26 mouse cellular contexts compared by ENCODE assay signal in genomic region chr9:118357406-118357805, GRCm38 (mm10).
A peak's percentile ranks its signal among the peaks of the same experiment; 100 is the strongest.
DNase-seq lines count a peak whose midpoint lies in the region; ATAC-seq lines count a peak whose summit lies in the region.
"Had no signal": no experiment of that assay in that cellular context is flagged by ENCODE, and none has a peak within 500 bp of the region (broad histone marks: within the 10 kb centered on the region; RNA-seq: fewer than 3 reads in every experiment).

No protein-coding gene starts in this region.

- peak; percentile 27 for DNase-seq in CD4-positive helper T cell, adult 2 months (ENCODE audit: low read depth, low spot score)
- peak; percentile 37 for DNase-seq in T-cell, adult 2 months (ENCODE audit: low spot score)
- peak; percentile 71 to 86 for DNase-seq in natural killer cell, adult 2 months (ENCODE audit: low spot score in 2 of 2)
- DNase-seq in spleen, adult 18-20 months, result no peak
- DNase-seq: adrenal gland, adult 2 months; adrenal gland, postnatal 10 days; adrenal gland, postnatal 25 days; B cell, adult 2 months; cerebellum, adult 11 months; cerebellum, adult 18-20 months; cerebellum, adult 9-10 months; cerebellum, postnatal 10 days; cerebellum, postnatal 36 days; embryo, embryonic 11 days had no signal

- H3K27me3 ChIP-seq in kidney, embryonic 15.5 days, result 0 out of 2 replicates have a peak, but pooled peaks cover 4% of the 10 kb centered on the region
- H3K27me3 ChIP-seq in forebrain, embryonic 16.5 days (replicated peaks; ENCODE audit: control insufficient read depth, insufficient read depth, low read length), result no peaks in the 10 kb centered on the region
- H3K27me3 ChIP-seq: CH12.LX; embryonic facial prominence, embryonic 13.5 days; embryonic facial prominence, embryonic 15.5 days; forebrain, embryonic 12.5 days; Patski had no signal

- H3K9ac ChIP-seq in kidney, embryonic 15.5 days, result no peak overlapping the region
- H3K9ac ChIP-seq in forebrain, embryonic 16.5 days (replicated peaks; ENCODE audit: low read depth, low read length), result no peak overlapping the region
- H3K9ac ChIP-seq: embryonic facial prominence, embryonic 13.5 days; embryonic facial prominence, embryonic 15.5 days; forebrain, embryonic 12.5 days had no signal

- H3K4me2 ChIP-seq in kidney, embryonic 15.5 days, result no peak overlapping the region
- H3K4me2 ChIP-seq in forebrain, embryonic 16.5 days (ENCODE audit: low read length), result no peak overlapping the region
- H3K4me2 ChIP-seq: embryonic facial prominence, embryonic 13.5 days; embryonic facial prominence, embryonic 15.5 days; forebrain, embryonic 12.5 days had no signal

- no peaks in the 10 kb centered on the region for H3K36me3 ChIP-seq in kidney, embryonic 15.5 days
- no peaks in the 10 kb centered on the region for H3K36me3 ChIP-seq in forebrain, embryonic 16.5 days (ENCODE audit: control insufficient read depth, insufficient read depth)
- H3K36me3 ChIP-seq: embryonic facial prominence, embryonic 13.5 days; embryonic facial prominence, embryonic 15.5 days; forebrain, embryonic 10.5 days; forebrain, embryonic 12.5 days; G1E had no signal

- H3K4me3 ChIP-seq in kidney, embryonic 15.5 days (replicated peaks), result no peak overlapping the region
- H3K4me3 ChIP-seq in forebrain, embryonic 16.5 days (replicated peaks; ENCODE audit: low read length), result no peak overlapping the region
- H3K4me3 ChIP-seq: embryonic facial prominence, embryonic 13.5 days; embryonic facial prominence, embryonic 15.5 days; erythroblast, embryonic 14.5 days; forebrain, embryonic 10.5 days; forebrain, embryonic 12.5 days had no signal

- 91% methylated on average over 8 of the region's 8 CpGs for WGBS in kidney, embryonic 15.5 days
- 93% methylated on average over 8 of the region's 8 CpGs for WGBS in forebrain, embryonic 16.5 days

- no peaks in the 10 kb centered on the region for H3K9me3 ChIP-seq in kidney, embryonic 15.5 days (replicated peaks)
- H3K9me3 ChIP-seq in forebrain, embryonic 16.5 days (ENCODE audit: control insufficient read depth, low read length), result no peaks in the 10 kb centered on the region
- H3K9me3 ChIP-seq: embryonic facial prominence, embryonic 13.5 days; embryonic facial prominence, embryonic 15.5 days; forebrain, embryonic 10.5 days; forebrain, embryonic 12.5 days had no signal

- no peaks in the 10 kb centered on the region for H3K4me1 ChIP-seq in kidney, embryonic 15.5 days
- H3K4me1 ChIP-seq in forebrain, embryonic 16.5 days (replicated peaks; ENCODE audit: control insufficient read depth, insufficient read depth, low read length), result no peaks in the 10 kb centered on the region
- H3K4me1 ChIP-seq: embryonic facial prominence, embryonic 13.5 days; embryonic facial prominence, embryonic 15.5 days; forebrain, embryonic 10.5 days; forebrain, embryonic 12.5 days had no signal

- H3K27ac ChIP-seq in kidney, embryonic 15.5 days, result no peak overlapping the region
- H3K27ac ChIP-seq in forebrain, embryonic 16.5 days (ENCODE audit: low read length), result no peak overlapping the region
- H3K27ac ChIP-seq: embryonic facial prominence, embryonic 13.5 days; embryonic facial prominence, embryonic 15.5 days; forebrain, embryonic 10.5 days; forebrain, embryonic 12.5 days had no signal

- ATAC-seq in megakaryocyte, adult 5-6 weeks (ENCODE audit: poor library complexity, severe bottlenecking), result peak; percentile 70
- ATAC-seq in kidney, embryonic 15.5 days (replicated peaks; ENCODE audit: low FRiP score), result no peak
- no peak for ATAC-seq in forebrain, embryonic 16.5 days
- ATAC-seq: forebrain, embryonic 14.5 days; Patski had no signal

Comparison
In these comparisons a context has a peak if more than half of its experiments do, and no peak if none do; other contexts are left out.
1. DNase-seq: peak in CD4-positive helper T cell, adult 2 months (single experiment), T-cell, adult 2 months (single experiment) and natural killer cell, adult 2 months (2 of 2); none in spleen, adult 18-20 months (0 of 2).